Mouse (Mus musculus): ENCODE results near the gene Crybb1. TPM values are rescaled to one million over a fixed set of nuclear protein-coding genes. Genes with fewer than 3 reads are reported as not detected.

Crybb1 gene
- polyA plus RNA-seq, 1 experiment, result 1.9 TPM

GRCm38 (mm10) chr5:112284203-112284582 is 28.6 kb downstream of the Crybb1 start:
- no peak for DNase-seq
- no peak for TF ChIP-seq POLR2A (IDR thresholded peaks at IDR 0.05; ENCODE audit: borderline replicate concordance, insufficient read depth, low read length)
- TF ChIP-seq CTCF (IDR thresholded peaks at IDR 0.05; ENCODE audit: borderline replicate concordance, insufficient read depth, low read depth, low read length), result no peak
- Histone ChIP-seq H3K4me1 (ENCODE audit: control insufficient read depth, insufficient read depth, low read length) (peaks cover 39% of the 10 kb centered on the region), H3K27ac (ENCODE audit: insufficient read depth, low read length) (no peak overlapping the region), H3K27me3 (ENCODE audit: control insufficient read depth, insufficient read depth, low read length) (no peaks in the 10 kb centered on the region), H3K4me3 (replicated peaks; ENCODE audit: insufficient read depth, low read depth, low read length) (no peak overlapping the region)
- 84% methylated on average over 7 of the region's 7 CpGs for WGBS

GRCm38 (mm10) chr5:112285548-112286085 is 30.0 kb downstream of the Crybb1 start:
- H3K4me3 ChIP-seq (replicated peaks; ENCODE audit: insufficient read depth, low read depth, low read length), result no peak overlapping the region
- H3K27me3 ChIP-seq (ENCODE audit: control insufficient read depth, insufficient read depth, low read length), result no peaks in the 10 kb centered on the region
- no peak overlapping the region for H3K27ac ChIP-seq (ENCODE audit: insufficient read depth, low read length)
- peaks cover 38% of the 10 kb centered on the region for H3K4me1 ChIP-seq (ENCODE audit: control insufficient read depth, insufficient read depth, low read length)
- DNase-seq, result no peak
- 73% methylated on average over 7 of the region's 7 CpGs for WGBS
- TF ChIP-seq CTCF (IDR thresholded peaks at IDR 0.05; ENCODE audit: borderline replicate concordance, insufficient read depth, low read depth, low read length) (no peak), POLR2A (IDR thresholded peaks at IDR 0.05; ENCODE audit: borderline replicate concordance, insufficient read depth, low read length) (no peak)

- 87% methylated on average over 2 of the region's 2 CpGs for WGBS
- no peak for TF ChIP-seq POLR2A (IDR thresholded peaks at IDR 0.05; ENCODE audit: borderline replicate concordance, insufficient read depth, low read length)
- TF ChIP-seq CTCF (IDR thresholded peaks at IDR 0.05; ENCODE audit: borderline replicate concordance, insufficient read depth, low read depth, low read length), result no peak
- no peaks in the 10 kb centered on the region for H3K27me3 ChIP-seq (ENCODE audit: control insufficient read depth, insufficient read depth, low read length)
- peaks cover 36% of the 10 kb centered on the region for H3K4me1 ChIP-seq (ENCODE audit: control insufficient read depth, insufficient read depth, low read length)
- H3K27ac ChIP-seq (ENCODE audit: insufficient read depth, low read length), result no peak overlapping the region
- no peak for DNase-seq
- H3K4me3 ChIP-seq (replicated peaks; ENCODE audit: insufficient read depth, low read depth, low read length), result no peak overlapping the region
Measured at GRCm38 (mm10) chr5:112286608-112286983, 31.0 kb downstream of the Crybb1 start.

- Histone ChIP-seq H3K27me3 (ENCODE audit: control insufficient read depth, insufficient read depth, low read length) (no peaks in the 10 kb centered on the region), H3K27ac (ENCODE audit: insufficient read depth, low read length) (no peak overlapping the region), H3K4me3 (replicated peaks; ENCODE audit: insufficient read depth, low read depth, low read length) (no peak overlapping the region), H3K4me1 (ENCODE audit: control insufficient read depth, insufficient read depth, low read length) (peaks cover 34% of the 10 kb centered on the region)
- WGBS, result 91% methylated on average over 11 of the region's 11 CpGs
- no peak for DNase-seq
- no peak for TF ChIP-seq POLR2A (IDR thresholded peaks at IDR 0.05; ENCODE audit: borderline replicate concordance, insufficient read depth, low read length)
- TF ChIP-seq CTCF (IDR thresholded peaks at IDR 0.05; ENCODE audit: borderline replicate concordance, insufficient read depth, low read depth, low read length), result no peak
Measured at GRCm38 (mm10) chr5:112286984-112287641, 31.5 kb downstream of the Crybb1 start.

- no peaks in the 10 kb centered on the region for H3K27me3 ChIP-seq (ENCODE audit: control insufficient read depth, insufficient read depth, low read length)
- no peak for TF ChIP-seq CTCF (IDR thresholded peaks at IDR 0.05; ENCODE audit: borderline replicate concordance, insufficient read depth, low read depth, low read length)
- TF ChIP-seq POLR2A (IDR thresholded peaks at IDR 0.05; ENCODE audit: borderline replicate concordance, insufficient read depth, low read length), result no peak
- H3K4me3 ChIP-seq (replicated peaks; ENCODE audit: insufficient read depth, low read depth, low read length), result no peak overlapping the region
- H3K27ac ChIP-seq (ENCODE audit: insufficient read depth, low read length), result no peak overlapping the region
- WGBS, result 85% methylated on average over 2 of the region's 2 CpGs
- DNase-seq, result no peak
- H3K4me1 ChIP-seq (ENCODE audit: control insufficient read depth, insufficient read depth, low read length), result peaks cover 29% of the 10 kb centered on the region
Measured at GRCm38 (mm10) chr5:112287652-112288051, 32.0 kb downstream of the Crybb1 start.

GRCm38 (mm10) chr5:112288193-112289141 is 32.9 kb downstream of the Crybb1 start:
- WGBS, result 83% methylated on average over 9 of the region's 9 CpGs
- Histone ChIP-seq H3K27me3 (ENCODE audit: control insufficient read depth, insufficient read depth, low read length) (no peaks in the 10 kb centered on the region), H3K27ac (ENCODE audit: insufficient read depth, low read length) (no peak overlapping the region), H3K4me1 (ENCODE audit: control insufficient read depth, insufficient read depth, low read length) (peaks cover 23% of the 10 kb centered on the region), H3K4me3 (replicated peaks; ENCODE audit: insufficient read depth, low read depth, low read length) (no peak overlapping the region)
- TF ChIP-seq POLR2A (IDR thresholded peaks at IDR 0.05; ENCODE audit: borderline replicate concordance, insufficient read depth, low read length), result no peak
- TF ChIP-seq CTCF (IDR thresholded peaks at IDR 0.05; ENCODE audit: borderline replicate concordance, insufficient read depth, low read depth, low read length), result no peak
- no peak for DNase-seq

GRCm38 (mm10) chr5:112289236-112289635 is 33.6 kb downstream of the Crybb1 start:
- Histone ChIP-seq H3K27ac (ENCODE audit: insufficient read depth, low read length) (no peak overlapping the region), H3K4me3 (replicated peaks; ENCODE audit: insufficient read depth, low read depth, low read length) (no peak overlapping the region), H3K27me3 (ENCODE audit: control insufficient read depth, insufficient read depth, low read length) (no peaks in the 10 kb centered on the region), H3K4me1 (ENCODE audit: control insufficient read depth, insufficient read depth, low read length) (peaks cover 21% of the 10 kb centered on the region)
- 15% methylated on average over 8 of the region's 8 CpGs for WGBS
- TF ChIP-seq POLR2A (IDR thresholded peaks at IDR 0.05; ENCODE audit: borderline replicate concordance, insufficient read depth, low read length) (no peak), CTCF (IDR thresholded peaks at IDR 0.05; ENCODE audit: borderline replicate concordance, insufficient read depth, low read depth, low read length) (no peak)
- peak in 1 of 2 experiments; percentile 55 for DNase-seq
